Mouse (Mus musculus) urinary bladder, adult 2 months (tissue): ENCODE data around the gene Hilpda. TPM values are rescaled to one million over a fixed set of nuclear protein-coding genes. Genes with fewer than 3 reads are reported as not detected.

ENCODE experiments used
- DNase-seq: peaks from one replicate; pipeline ENCODE4 v3.0.0; 2022; ENCODE audit warnings: low spot score
- polyA plus RNA-seq: library from polyadenylated mRNA; depleted of rRNA; stranded (reverse); fragments of >200 nt; gene quantifications from 2 replicates; pipeline ENCODE4 v1.2.3, GENCODE M21; 2012; rRNA removed

Hilpda gene
- 39.8 and 70.3 TPM in 2 replicates for polyA plus RNA-seq

- peak; percentile 85 for DNase-seq
Observed at GRCm38 (mm10) chr6:29272312-29273072, at the start of gene Hilpda. Gene Hilpda (plus strand): TSS chr6:29272488.

- no peak for DNase-seq
Observed at GRCm38 (mm10) chr6:29229265-29229913, 42.9 kb upstream of the Hilpda start.

- DNase-seq: no peak
Observed at GRCm38 (mm10) chr6:29230386-29230785, 41.9 kb upstream of the Hilpda start.

GRCm38 (mm10) chr6:29231799-29232198 is 40.5 kb upstream of the Hilpda start:
- DNase-seq: no peak

GRCm38 (mm10) chr6:29232321-29232720 is 40.0 kb upstream of the Hilpda start:
- no peak for DNase-seq

GRCm38 (mm10) chr6:29233710-29234109 is 38.6 kb upstream of the Hilpda start:
- no peak for DNase-seq

GRCm38 (mm10) chr6:29234272-29234671 is 38.0 kb upstream of the Hilpda start:
- DNase-seq: no peak

GRCm38 (mm10) chr6:29240806-29241205 is 31.5 kb upstream of the Hilpda start:
- DNase-seq: no peak

- DNase-seq: no peak
Observed at GRCm38 (mm10) chr6:29241697-29242096, 30.6 kb upstream of the Hilpda start.

GRCm38 (mm10) chr6:29242265-29242664 is 30.0 kb upstream of the Hilpda start:
- no peak for DNase-seq

GRCm38 (mm10) chr6:29245272-29246120 is 26.8 kb upstream of the Hilpda start:
- DNase-seq: no peak

GRCm38 (mm10) chr6:29246183-29246582 is 26.1 kb upstream of the Hilpda start:
- DNase-seq: no peak

- no peak for DNase-seq
Observed at GRCm38 (mm10) chr6:29246585-29246984, 25.7 kb upstream of the Hilpda start.

GRCm38 (mm10) chr6:29247072-29247471 is 25.2 kb upstream of the Hilpda start:
- no peak for DNase-seq

- no peak for DNase-seq
Observed at GRCm38 (mm10) chr6:29259418-29259817, 12.9 kb upstream of the Hilpda start.

GRCm38 (mm10) chr6:29261831-29262230 is 10.5 kb upstream of the Hilpda start:
- no peak for DNase-seq

- no peak for DNase-seq
Observed at GRCm38 (mm10) chr6:29263650-29264455, 8.4 kb upstream of the Hilpda start.

GRCm38 (mm10) chr6:29264456-29264781 is 7.9 kb upstream of the Hilpda start:
- DNase-seq: no peak

- no peak for DNase-seq
Observed at GRCm38 (mm10) chr6:29266936-29267335, 5.4 kb upstream of the Hilpda start.

GRCm38 (mm10) chr6:29269006-29269668 is 3.2 kb upstream of the Hilpda start:
- no peak for DNase-seq

- DNase-seq: no peak
Observed at GRCm38 (mm10) chr6:29270961-29271360, 1.3 kb upstream of the Hilpda start.
